Mouse (Mus musculus): ENCODE results near the gene 4930402H24Rik. TPM values are rescaled to one million over a fixed set of nuclear protein-coding genes. Genes with fewer than 3 reads are reported as not detected.

4930402H24Rik gene
- total and polyA plus RNA-seq, 3 experiments = 6.1 to 6.2 TPM; not detected in 1

GRCm38 (mm10) chr2:130813729-130814128 lies 92.5 kb downstream of the 4930402H24Rik start:
- H3K36me3 ChIP-seq (ENCODE audit: control insufficient read depth in 1 of 2, insufficient read depth in 2 of 2, low read length in 2 of 2) = no peaks in the 10 kb centered on the region; a peak in 1 of 4 replicates
- H3K9ac ChIP-seq (ENCODE audit: control insufficient read depth, low read depth, low read length, poor library complexity, severe bottlenecking) = no peak overlapping the region
- H3K79me2 ChIP-seq (ENCODE audit: control insufficient read depth, insufficient read depth, low read length, poor library complexity) = no peaks in the 10 kb centered on the region
- H3K27ac ChIP-seq (ENCODE audit: control insufficient read depth, low read depth, low read length) = no peak overlapping the region
- no peaks in the 10 kb centered on the region for H3K9me3 ChIP-seq (replicated peaks; ENCODE audit: insufficient read depth, low read length)
- DNase-seq (ENCODE audit: low read depth, low spot score) = no peak
- H3K27me3 ChIP-seq (ENCODE audit: control insufficient read depth in 1 of 2, insufficient read depth in 2 of 2, low read length in 2 of 2) = no peaks in the 10 kb centered on the region
- H3K4me3 ChIP-seq (ENCODE audit: control insufficient read depth in 1 of 2, insufficient read depth in 1 of 2, low read depth in 2 of 2, low read length in 2 of 2) = no peak overlapping the region
- no peak for TF ChIP-seq JUND (IDR thresholded peaks at IDR 0.05; ENCODE audit: low read depth, low read length)
- TF ChIP-seq EP300 (IDR thresholded peaks at IDR 0.05; ENCODE audit: low read depth in 1 of 2, low read length in 2 of 2) = no peak
- TF ChIP-seq ZNF384 (IDR thresholded peaks at IDR 0.05; ENCODE audit: low read depth, low read length) = no peak
- TF ChIP-seq MAX (IDR thresholded peaks at IDR 0.05; ENCODE audit: low read length) = no peak
- TF ChIP-seq SIN3A (IDR thresholded peaks at IDR 0.05; ENCODE audit: low read length) = no peak
- no peak for TF ChIP-seq RAD21 (IDR thresholded peaks at IDR 0.05; ENCODE audit: low read depth, low read length)
- TF ChIP-seq MYC (IDR thresholded peaks at IDR 0.05; ENCODE audit: low read depth, low read length) = no peak
- no peak for TF ChIP-seq USF1 (IDR thresholded peaks at IDR 0.05; ENCODE audit: low read depth, low read length)
- TF ChIP-seq SMC3 (IDR thresholded peaks at IDR 0.05; ENCODE audit: low read depth, low read length) = no peak
- TF ChIP-seq GATA1 (IDR thresholded peaks at IDR 0.05; ENCODE audit: low read depth, low read length) = no peak
- no peak for TF ChIP-seq MXI1 (IDR thresholded peaks at IDR 0.05; ENCODE audit: low read depth, low read length)
- TF ChIP-seq KAT2A (conservative IDR thresholded peaks at IDR 0.05; ENCODE audit: low read depth, low read length) = no peak
- TF ChIP-seq CTCF (IDR thresholded peaks at IDR 0.05 in 2 of 3, conservative IDR thresholded peaks at IDR 0.05 in 1 of 3; ENCODE audit: control insufficient read depth in 1 of 3, insufficient read depth in 1 of 3, low read depth in 2 of 3, low read length in 3 of 3, poor library complexity in 1 of 3, severe bottlenecking in 1 of 3) = no peak
- TF ChIP-seq TAL1 (IDR thresholded peaks at IDR 0.05; ENCODE audit: low read length) = no peak
- no peak for TF ChIP-seq ELF1 (IDR thresholded peaks at IDR 0.05; ENCODE audit: low read depth, low read length)
- TF ChIP-seq RCOR1 (IDR thresholded peaks at IDR 0.05; ENCODE audit: low read depth, low read length) = no peak
- no peak for TF ChIP-seq USF2 (IDR thresholded peaks at IDR 0.05; ENCODE audit: borderline replicate concordance in 1 of 2, insufficient read depth in 1 of 2, low read depth in 1 of 2, low read length in 2 of 2)
- no peak for TF ChIP-seq ZMIZ1 (IDR thresholded peaks at IDR 0.05; ENCODE audit: low read depth, low read length)
- TF ChIP-seq NELFE (IDR thresholded peaks at IDR 0.05; ENCODE audit: low read depth, low read length) = no peak
- no peaks in the 10 kb centered on the region for H3K4me1 ChIP-seq (ENCODE audit: control insufficient read depth in 1 of 2, insufficient read depth in 2 of 2, low read length in 2 of 2)

- DNase-seq (ENCODE audit: low read depth, low spot score) = peak; percentile 26
- H3K4me1 ChIP-seq (ENCODE audit: control insufficient read depth in 1 of 2, insufficient read depth in 2 of 2, low read length in 2 of 2) = no peaks in the 10 kb centered on the region
- H3K36me3 ChIP-seq (ENCODE audit: control insufficient read depth in 1 of 2, insufficient read depth in 2 of 2, low read length in 2 of 2) = no peaks in the 10 kb centered on the region; a peak in 1 of 4 replicates
- no peak overlapping the region for H3K4me3 ChIP-seq (ENCODE audit: control insufficient read depth in 1 of 2, insufficient read depth in 1 of 2, low read depth in 2 of 2, low read length in 2 of 2)
- H3K27me3 ChIP-seq (ENCODE audit: control insufficient read depth in 1 of 2, insufficient read depth in 2 of 2, low read length in 2 of 2) = no peaks in the 10 kb centered on the region
- no peak overlapping the region for H3K9ac ChIP-seq (ENCODE audit: control insufficient read depth, low read depth, low read length, poor library complexity, severe bottlenecking)
- TF ChIP-seq CTCF (IDR thresholded peaks at IDR 0.05 in 2 of 3, conservative IDR thresholded peaks at IDR 0.05 in 1 of 3; ENCODE audit: control insufficient read depth in 1 of 3, insufficient read depth in 1 of 3, low read depth in 2 of 3, low read length in 3 of 3, poor library complexity in 1 of 3, severe bottlenecking in 1 of 3) (peak; percentile 22 to 33 (median 31); a peak in 5 of 6 replicates), ELF1 (IDR thresholded peaks at IDR 0.05; ENCODE audit: low read depth, low read length) (no peak), RAD21 (IDR thresholded peaks at IDR 0.05; ENCODE audit: low read depth, low read length) (no peak; the same call in 1 of the 2 replicates)
- H3K79me2 ChIP-seq (ENCODE audit: control insufficient read depth, insufficient read depth, low read length, poor library complexity) = no peaks in the 10 kb centered on the region
- no peaks in the 10 kb centered on the region for H3K9me3 ChIP-seq (replicated peaks; ENCODE audit: insufficient read depth, low read length)
- no peak overlapping the region for H3K27ac ChIP-seq (ENCODE audit: control insufficient read depth, low read depth, low read length)
Measured at GRCm38 (mm10) chr2:130812487-130812886, 93.7 kb downstream of the 4930402H24Rik start.
